In the genomic region with DNA sequence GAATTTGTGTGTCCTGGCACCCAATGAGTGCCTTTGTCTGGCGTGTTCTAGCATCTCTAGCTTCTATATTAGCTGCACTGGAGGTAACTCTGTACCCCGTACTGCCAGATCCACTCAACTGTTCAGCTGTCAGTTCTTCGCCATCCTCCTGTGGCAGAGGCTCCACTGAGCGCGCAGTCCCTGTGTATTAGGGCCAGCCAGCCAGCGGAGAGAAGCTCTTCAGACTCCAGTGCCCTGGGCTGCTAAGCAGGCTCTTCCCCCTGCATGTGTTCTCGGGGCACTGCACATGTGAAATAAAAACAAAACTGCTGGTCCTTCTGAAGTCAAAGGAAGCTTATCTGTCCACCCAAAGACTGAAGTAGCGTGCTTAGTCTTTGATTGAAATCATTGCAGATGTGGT, we compare ENCODE assay signal across 25 mouse cellular contexts. TPM values are rescaled to one million over a fixed set of nuclear protein-coding genes. Genes with fewer than 3 reads are reported as not detected.
DNase-seq lines count a peak whose midpoint lies in the region; ATAC-seq and TF ChIP-seq lines count a peak whose summit lies in the region.
"Had no signal": no experiment of that assay in that cellular context is flagged by ENCODE, and none has a peak within 500 bp of the region (broad histone marks: within the 10 kb centered on the region; RNA-seq: fewer than 3 reads in every experiment).

No protein-coding gene starts in this region.

- H3K27ac ChIP-seq in forebrain, embryonic 10.5 days = peak overlapping the region; percentile 63; the same call in 1 of the 2 replicates
- H3K27ac ChIP-seq in forebrain, embryonic 16.5 days (ENCODE audit: low read length) = no peak overlapping the region
- no peak overlapping the region for H3K27ac ChIP-seq in hindbrain, postnatal 0 days
- no peak overlapping the region for H3K27ac ChIP-seq in hindbrain, embryonic 16.5 days (ENCODE audit: low read depth, low read length)
- no peak overlapping the region for H3K27ac ChIP-seq in MEL (ENCODE audit: control insufficient read depth, low read depth, low read length)
- peak overlapping the region; percentile 45; the same call in 1 of the 2 replicates for H3K27ac ChIP-seq in midbrain, embryonic 13.5 days
- no peak overlapping the region for H3K27ac ChIP-seq in intestine, embryonic 16.5 days (ENCODE audit: low read length)
- H3K27ac ChIP-seq: embryonic facial prominence, embryonic 10.5 days; heart, embryonic 13.5 days had no signal

- TF ChIP-seq EP300 in MEL (IDR thresholded peaks at IDR 0.05; ENCODE audit: low read depth in 1 of 2, low read length in 2 of 2) = no peak

- H3K9me3 ChIP-seq in forebrain, embryonic 10.5 days = no peaks in the 10 kb centered on the region
- H3K9me3 ChIP-seq in forebrain, embryonic 16.5 days (ENCODE audit: control insufficient read depth, low read length) = no peaks in the 10 kb centered on the region
- no peaks in the 10 kb centered on the region for H3K9me3 ChIP-seq in hindbrain, postnatal 0 days (ENCODE audit: low read length)
- H3K9me3 ChIP-seq in hindbrain, embryonic 16.5 days (ENCODE audit: control insufficient read depth, low read length) = no peaks in the 10 kb centered on the region
- H3K9me3 ChIP-seq in MEL (replicated peaks; ENCODE audit: insufficient read depth, low read length) = no peaks in the 10 kb centered on the region
- H3K9me3 ChIP-seq in midbrain, embryonic 13.5 days = no peaks in the 10 kb centered on the region
- no peaks in the 10 kb centered on the region for H3K9me3 ChIP-seq in intestine, embryonic 16.5 days (ENCODE audit: control insufficient read depth, low read length)
- H3K9me3 ChIP-seq: embryonic facial prominence, embryonic 10.5 days; G1E; heart, embryonic 13.5 days had no signal

- WGBS in forebrain, embryonic 10.5 days = 71% methylated on average over 8 of the region's 8 CpGs
- WGBS in forebrain, embryonic 16.5 days = 46% methylated on average over 8 of the region's 8 CpGs
- WGBS in hindbrain, postnatal 0 days = 36% methylated on average over 8 of the region's 8 CpGs
- WGBS in hindbrain, embryonic 16.5 days = 35% methylated on average over 8 of the region's 8 CpGs
- 41% methylated on average over 8 of the region's 8 CpGs for WGBS in midbrain, embryonic 13.5 days
- 80% methylated on average over 8 of the region's 8 CpGs for WGBS in intestine, embryonic 16.5 days

- no peak overlapping the region for H3K4me3 ChIP-seq in forebrain, embryonic 10.5 days
- H3K4me3 ChIP-seq in forebrain, embryonic 16.5 days (replicated peaks; ENCODE audit: low read length) = no peak overlapping the region
- H3K4me3 ChIP-seq in hindbrain, postnatal 0 days (ENCODE audit: low read length) = no peak overlapping the region
- no peak overlapping the region for H3K4me3 ChIP-seq in hindbrain, embryonic 16.5 days (ENCODE audit: low read length)
- H3K4me3 ChIP-seq in MEL (ENCODE audit: control insufficient read depth in 1 of 2, insufficient read depth in 1 of 2, low read depth in 2 of 2, low read length in 2 of 2) = no peak overlapping the region
- no peak overlapping the region for H3K4me3 ChIP-seq in midbrain, embryonic 13.5 days (replicated peaks)
- no peak overlapping the region for H3K4me3 ChIP-seq in intestine, embryonic 16.5 days (ENCODE audit: low read length)
- H3K4me3 ChIP-seq: embryonic facial prominence, embryonic 10.5 days; heart, embryonic 13.5 days had no signal

- TF ChIP-seq RAD21 in MEL (IDR thresholded peaks at IDR 0.05; ENCODE audit: low read depth, low read length) = no peak

- ATAC-seq in forebrain, embryonic 16.5 days = no peak
- ATAC-seq in hindbrain, postnatal 0 days = no peak
- no peak for ATAC-seq in hindbrain, embryonic 16.5 days
- ATAC-seq in midbrain, embryonic 13.5 days = peak; percentile 48
- ATAC-seq in intestine, embryonic 16.5 days = no peak
- ATAC-seq: inflammation-experienced regulatory T-cells, adult 6 months had no signal

- peaks cover 60% of the 10 kb centered on the region for H3K27me3 ChIP-seq in forebrain, embryonic 10.5 days (ENCODE audit: poor library complexity, severe bottlenecking)
- H3K27me3 ChIP-seq in forebrain, embryonic 16.5 days (replicated peaks; ENCODE audit: control insufficient read depth, insufficient read depth, low read length) = 0 out of 2 replicates have a peak, but pooled peaks cover 2% of the 10 kb centered on the region
- H3K27me3 ChIP-seq in hindbrain, postnatal 0 days (ENCODE audit: insufficient read depth, low read length) = no peaks in the 10 kb centered on the region
- H3K27me3 ChIP-seq in hindbrain, embryonic 16.5 days (replicated peaks; ENCODE audit: control insufficient read depth, insufficient read depth, low read length) = no peaks in the 10 kb centered on the region
- no peaks in the 10 kb centered on the region for H3K27me3 ChIP-seq in MEL (ENCODE audit: control insufficient read depth in 1 of 2, insufficient read depth in 2 of 2, low read length in 2 of 2)
- H3K27me3 ChIP-seq in midbrain, embryonic 13.5 days = peaks cover 25% of the 10 kb centered on the region
- H3K27me3 ChIP-seq in intestine, embryonic 16.5 days (replicated peaks; ENCODE audit: control insufficient read depth, insufficient read depth, low read length) = peaks cover 3% of the 10 kb centered on the region; the same call in 1 of the 2 replicates

- H3K9ac ChIP-seq in forebrain, embryonic 16.5 days (replicated peaks; ENCODE audit: low read depth, low read length) = no peak overlapping the region
- no peak overlapping the region for H3K9ac ChIP-seq in hindbrain, postnatal 0 days (replicated peaks; ENCODE audit: low read length)
- H3K9ac ChIP-seq in hindbrain, embryonic 16.5 days (ENCODE audit: low read depth, low read length) = no peak overlapping the region
- H3K9ac ChIP-seq in MEL (ENCODE audit: control insufficient read depth, low read depth, low read length, poor library complexity, severe bottlenecking) = no peak overlapping the region
- no peak overlapping the region for H3K9ac ChIP-seq in midbrain, embryonic 13.5 days (replicated peaks)
- no peak overlapping the region for H3K9ac ChIP-seq in intestine, embryonic 16.5 days (ENCODE audit: low read depth, low read length)
- H3K9ac ChIP-seq: heart, embryonic 13.5 days had no signal

- H3K79me2 ChIP-seq in MEL (ENCODE audit: control insufficient read depth, insufficient read depth, low read length, poor library complexity) = peaks cover 18% of the 10 kb centered on the region

- peaks cover 17% of the 10 kb centered on the region; the same call in 1 of the 2 replicates for H3K36me3 ChIP-seq in forebrain, embryonic 10.5 days (replicated peaks)
- no peaks in the 10 kb centered on the region for H3K36me3 ChIP-seq in forebrain, embryonic 16.5 days (ENCODE audit: control insufficient read depth, insufficient read depth)
- peaks cover 4% of the 10 kb centered on the region; the same call in 1 of the 2 replicates for H3K36me3 ChIP-seq in hindbrain, postnatal 0 days (ENCODE audit: insufficient read depth, low read length)
- H3K36me3 ChIP-seq in hindbrain, embryonic 16.5 days (ENCODE audit: control insufficient read depth, insufficient read depth, low read length) = no peaks in the 10 kb centered on the region
- H3K36me3 ChIP-seq in MEL (ENCODE audit: control insufficient read depth in 1 of 2, insufficient read depth in 2 of 2, low read length in 2 of 2) = peaks cover 21 to 36% of the 10 kb centered on the region in 2 experiments
- no peaks in the 10 kb centered on the region for H3K36me3 ChIP-seq in midbrain, embryonic 13.5 days
- H3K36me3 ChIP-seq in intestine, embryonic 16.5 days (ENCODE audit: control insufficient read depth, insufficient read depth, low read length) = no peaks in the 10 kb centered on the region
- H3K36me3 ChIP-seq: embryonic facial prominence, embryonic 10.5 days had no signal

- no peak for TF ChIP-seq POLR2A in MEL (IDR thresholded peaks at IDR 0.05; ENCODE audit: control insufficient read depth in 1 of 2, insufficient read depth in 1 of 2, low read depth in 1 of 2, low read length in 2 of 2, poor library complexity in 1 of 2)

- H3K4me2 ChIP-seq in forebrain, embryonic 16.5 days (ENCODE audit: low read length) = no peak overlapping the region
- no peak overlapping the region for H3K4me2 ChIP-seq in hindbrain, postnatal 0 days (ENCODE audit: low read depth, low read length)
- H3K4me2 ChIP-seq in hindbrain, embryonic 16.5 days (ENCODE audit: low read length) = no peak overlapping the region
- H3K4me2 ChIP-seq in midbrain, embryonic 13.5 days (replicated peaks) = no peak overlapping the region
- no peak overlapping the region for H3K4me2 ChIP-seq in intestine, embryonic 16.5 days (ENCODE audit: low read depth, low read length)
- H3K4me2 ChIP-seq: heart, embryonic 13.5 days had no signal

- peaks cover 44% of the 10 kb centered on the region for H3K4me1 ChIP-seq in forebrain, embryonic 10.5 days
- H3K4me1 ChIP-seq in forebrain, embryonic 16.5 days (replicated peaks; ENCODE audit: control insufficient read depth, insufficient read depth, low read length) = no peaks in the 10 kb centered on the region
- H3K4me1 ChIP-seq in hindbrain, postnatal 0 days (ENCODE audit: insufficient read depth, low read length) = no peaks in the 10 kb centered on the region
- H3K4me1 ChIP-seq in hindbrain, embryonic 16.5 days (ENCODE audit: control insufficient read depth, insufficient read depth, low read depth, low read length) = peaks cover 2% of the 10 kb centered on the region
- H3K4me1 ChIP-seq in MEL (ENCODE audit: control insufficient read depth in 1 of 2, insufficient read depth in 2 of 2, low read length in 2 of 2) = peaks cover 0 to 3% of the 10 kb centered on the region in 2 experiments; a peak in 1 of 4 replicates
- peaks cover 25% of the 10 kb centered on the region for H3K4me1 ChIP-seq in midbrain, embryonic 13.5 days (replicated peaks)
- H3K4me1 ChIP-seq in intestine, embryonic 16.5 days (ENCODE audit: control insufficient read depth, insufficient read depth, low read length) = no peaks in the 10 kb centered on the region
- H3K4me1 ChIP-seq: heart, embryonic 13.5 days had no signal

- no peak for TF ChIP-seq CTCF in hindbrain, postnatal 0 days (IDR thresholded peaks at IDR 0.05; ENCODE audit: low read depth)
- TF ChIP-seq CTCF in MEL (IDR thresholded peaks at IDR 0.05 in 2 of 3, conservative IDR thresholded peaks at IDR 0.05 in 1 of 3; ENCODE audit: control insufficient read depth in 1 of 3, insufficient read depth in 1 of 3, low read depth in 2 of 3, low read length in 3 of 3, poor library complexity in 1 of 3, severe bottlenecking in 1 of 3) = no peak

- DNase-seq in forebrain, embryonic 10.5 days (ENCODE audit: extremely low spot score, low spot score) = no peak
- DNase-seq in hindbrain, postnatal 0 days (ENCODE audit: low spot score) = peak; percentile 17
- DNase-seq in MEL (ENCODE audit: low read depth, low spot score) = no peak
- no peak for DNase-seq in thymus, postnatal 0 days (ENCODE audit: low spot score)
- DNase-seq: adrenal gland, postnatal 14 days; cerebellum, adult 11 months; cerebellum, postnatal 25 days; gastrocnemius, postnatal 10 days; heart, adult 18-20 months; heart, postnatal 36 days; kidney, adult 9 months; lung, postnatal 10 days; thymus, postnatal 25 days had no signal

RNA-seq across cellular contexts. Expression of a gene that starts 19.4 kb away (rescaled TPM):
- polyA plus RNA-seq in forebrain, embryonic 10.5 days (2016; fragmentation: Nextera tagmentation; extraction: Ambion mirVana) = 24.3 and 26.4 TPM in 2 replicates
- 19.8 and 20.0 TPM in 2 replicates for polyA plus RNA-seq in forebrain, embryonic 16.5 days (2015; fragmentation: Nextera tagmentation; extraction: Ambion mirVana)
- 25.7 and 28.0 TPM in 2 replicates for total RNA-seq in hindbrain, postnatal 0 days (2014; rRNA removed)
- polyA plus RNA-seq in hindbrain, postnatal 0 days (2015; fragmentation: Nextera tagmentation; extraction: Ambion mirVana) = 31.2 TPM in 2 replicates
- 30.9 TPM in 2 replicates for polyA plus RNA-seq in hindbrain, embryonic 16.5 days (2015; fragmentation: Nextera tagmentation; extraction: Ambion mirVana)
- 258 and 278 TPM in 2 replicates for total RNA-seq in MEL (2012; rRNA removed)
- 100 to 1,000 TPM in 1 of 2 experiments, 10 to 100 TPM in 1; 96.2 to 184 TPM for polyA plus RNA-seq in MEL (2012; ENCODE audit: insufficient read depth in 1 of 2, insufficient read length in 2 of 2, low read depth in 1 of 2, low replicate concordance in 2 of 2, missing spikeins in 1 of 2)
- 25.8 and 28.7 TPM in 2 replicates for polyA plus RNA-seq in midbrain, embryonic 13.5 days (2015; fragmentation: Nextera tagmentation; extraction: Ambion mirVana)
- 12.6 and 14.6 TPM in 2 replicates for polyA plus RNA-seq in intestine, embryonic 16.5 days (2015; fragmentation: Nextera tagmentation; extraction: Ambion mirVana)
- polyA plus RNA-seq in thymus, postnatal 0 days (2015; fragmentation: Nextera tagmentation; extraction: Ambion mirVana) = 4.2 and 4.3 TPM in 2 replicates

RNA-seq across cellular contexts. Expression of a gene that starts 50.3 kb away (rescaled TPM):
- 47.8 and 48.3 TPM in 2 replicates for polyA plus RNA-seq in forebrain, embryonic 10.5 days (2016; fragmentation: Nextera tagmentation; extraction: Ambion mirVana)
- polyA plus RNA-seq in forebrain, embryonic 16.5 days (2015; fragmentation: Nextera tagmentation; extraction: Ambion mirVana) = 64.3 and 66.1 TPM in 2 replicates
- total RNA-seq in hindbrain, postnatal 0 days (2014; rRNA removed) = 59.5 and 70.6 TPM in 2 replicates
- polyA plus RNA-seq in hindbrain, postnatal 0 days (2015; fragmentation: Nextera tagmentation; extraction: Ambion mirVana) = 65.1 and 67.0 TPM in 2 replicates
- polyA plus RNA-seq in hindbrain, embryonic 16.5 days (2015; fragmentation: Nextera tagmentation; extraction: Ambion mirVana) = 74.0 and 77.8 TPM in 2 replicates
- 30.9 and 32.7 TPM in 2 replicates for total RNA-seq in MEL (2012; rRNA removed)
- 10 to 100 TPM; 41.9 to 55.4 TPM for polyA plus RNA-seq in MEL (2012; ENCODE audit: insufficient read depth in 1 of 2, insufficient read length in 2 of 2, low read depth in 1 of 2, low replicate concordance in 2 of 2, missing spikeins in 1 of 2)
- polyA plus RNA-seq in midbrain, embryonic 13.5 days (2015; fragmentation: Nextera tagmentation; extraction: Ambion mirVana) = 64.3 and 72.0 TPM in 2 replicates
- 53.2 and 54.8 TPM in 2 replicates for polyA plus RNA-seq in intestine, embryonic 16.5 days (2015; fragmentation: Nextera tagmentation; extraction: Ambion mirVana)
- polyA plus RNA-seq in thymus, postnatal 0 days (2015; fragmentation: Nextera tagmentation; extraction: Ambion mirVana) = 48.2 and 59.2 TPM in 2 replicates

RNA-seq across cellular contexts. Expression of a gene that starts 50.9 kb away (rescaled TPM):
- polyA plus RNA-seq in forebrain, embryonic 10.5 days (2016; fragmentation: Nextera tagmentation; extraction: Ambion mirVana) = 1.4 and 1.6 TPM in 2 replicates
- polyA plus RNA-seq in forebrain, embryonic 16.5 days (2015; fragmentation: Nextera tagmentation; extraction: Ambion mirVana) = 2.2 and 3.2 TPM in 2 replicates
- not detected in 2 replicates for total RNA-seq in hindbrain, postnatal 0 days (2014; rRNA removed)
- 1.9 and 2.5 TPM in 2 replicates for polyA plus RNA-seq in hindbrain, postnatal 0 days (2015; fragmentation: Nextera tagmentation; extraction: Ambion mirVana)
- 2.3 and 2.8 TPM in 2 replicates for polyA plus RNA-seq in hindbrain, embryonic 16.5 days (2015; fragmentation: Nextera tagmentation; extraction: Ambion mirVana)
- total RNA-seq in MEL (2012; rRNA removed) = 0.50 TPM in 1 of 2 replicates, not detected in the other
- 1 to 10 TPM in 1 of 2 experiments, not detected in 1; 4.9 TPM for polyA plus RNA-seq in MEL (2012; ENCODE audit: insufficient read depth in 1 of 2, insufficient read length in 2 of 2, low read depth in 1 of 2, low replicate concordance in 2 of 2, missing spikeins in 1 of 2)
- 1.8 and 2.5 TPM in 2 replicates for polyA plus RNA-seq in midbrain, embryonic 13.5 days (2015; fragmentation: Nextera tagmentation; extraction: Ambion mirVana)
- 1.0 and 1.6 TPM in 2 replicates for polyA plus RNA-seq in intestine, embryonic 16.5 days (2015; fragmentation: Nextera tagmentation; extraction: Ambion mirVana)
- polyA plus RNA-seq in thymus, postnatal 0 days (2015; fragmentation: Nextera tagmentation; extraction: Ambion mirVana) = 1.2 and 2.2 TPM in 2 replicates
- total RNA-seq: adrenal gland, postnatal 14 days; gastrocnemius, postnatal 10 days; heart, adult 18-20 months; heart, postnatal 36 days; layer of hippocampus, postnatal 14 days; neutrophil, adult 5-6 weeks had no signal
- polyA plus RNA-seq: frontal cortex, adult 2 months; G1E; large intestine, adult 2 months had no signal

Comparison
In these comparisons a context has a peak if more than half of its experiments do, and no peak if none do; other contexts are left out.
1. H3K27ac ChIP-seq: peak in forebrain, embryonic 10.5 days (single experiment) and midbrain, embryonic 13.5 days (single experiment); none in forebrain, embryonic 16.5 days (single experiment), hindbrain, postnatal 0 days (single experiment), hindbrain, embryonic 16.5 days (single experiment), MEL (single experiment) and intestine, embryonic 16.5 days (single experiment).